Mouse (Mus musculus): ENCODE data around the gene Camta1. TPM values are rescaled to one million over a fixed set of nuclear protein-coding genes. Genes with fewer than 3 reads are reported as not detected.

The Camta1 gene
- total RNA-seq, 2 experiments from 2014 or later = 234 to 244 TPM

DNA sequence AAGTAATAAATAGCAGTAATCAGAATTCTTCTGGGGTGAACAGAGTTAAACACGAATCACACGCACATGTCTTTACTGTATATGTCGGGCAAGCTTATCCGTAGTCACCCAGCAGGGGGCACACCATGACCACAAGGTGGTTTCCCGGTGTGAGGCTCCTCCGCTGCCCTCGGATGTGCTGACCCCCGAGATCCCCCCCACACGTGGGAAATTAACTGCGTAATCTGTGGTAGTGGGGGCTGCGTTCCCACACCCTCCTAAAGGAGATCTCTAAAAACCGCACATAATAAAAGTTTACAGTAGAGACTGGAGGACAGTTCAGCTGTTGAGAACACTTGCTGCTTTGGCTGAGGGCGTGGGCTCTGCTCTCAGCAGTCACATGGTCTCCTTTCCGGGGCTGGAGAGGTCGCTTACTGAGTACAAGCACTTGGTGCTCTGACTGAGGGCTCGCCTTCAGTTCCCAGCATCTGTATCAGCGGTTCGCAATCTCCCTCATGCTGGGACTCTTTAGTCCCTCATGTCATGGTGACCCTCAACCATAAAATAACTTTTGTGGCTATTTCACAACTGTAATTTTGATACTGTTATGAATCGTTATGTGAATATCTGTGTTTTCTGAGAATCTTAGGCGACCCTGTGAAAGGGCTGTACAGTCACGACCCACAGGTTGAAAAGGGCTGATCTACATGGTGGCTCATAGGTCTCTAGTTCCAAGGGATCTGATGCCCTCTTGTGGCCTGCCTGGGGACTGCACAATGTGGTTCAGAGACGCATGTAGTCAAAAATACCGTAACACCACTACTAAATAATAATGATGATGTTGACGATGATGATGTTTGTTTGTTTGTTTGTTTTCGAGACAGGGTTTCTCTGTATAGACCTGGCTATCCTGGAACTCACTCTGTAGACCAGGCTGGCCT is 896.8 kb downstream of the Camta1 start:
- intact Hi-C loops (cut with DNase I) = loop anchor here (5.0 kb wide), 2 partner anchors 48 to 177 kb away; no protein-coding TSS in a partner anchor
- DNase-seq (ENCODE audit: low spot score) = peak; percentile 26

DNA sequence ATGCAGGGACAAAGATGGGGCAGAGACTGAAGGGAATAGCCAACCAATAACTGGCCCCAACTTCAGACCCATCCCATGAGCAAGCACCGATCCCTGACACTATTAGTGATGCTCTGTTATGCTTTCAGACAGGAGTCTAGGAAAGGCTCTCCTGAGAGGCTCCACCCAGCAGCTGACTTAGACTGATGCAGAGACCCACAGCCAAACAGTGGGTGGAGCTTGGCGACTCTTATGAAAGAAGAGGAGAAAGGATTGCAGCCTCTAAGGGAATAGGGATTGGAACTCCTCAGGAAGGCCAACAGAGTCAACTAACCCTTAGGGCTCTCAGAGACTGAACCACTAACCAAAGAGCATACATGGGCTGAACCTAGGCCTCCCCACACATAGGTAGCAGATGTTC is 898.0 kb downstream of the Camta1 start:
- DNase-seq (ENCODE audit: low spot score) = no peak
- intact Hi-C loops (cut with DNase I) = no loop called here

GRCm38 (mm10) chr4:150962231-150962630 is 899.4 kb downstream of the Camta1 start:
- intact Hi-C loops (cut with DNase I) = no loop called here
- no peak for DNase-seq (ENCODE audit: low spot score)

DNA sequence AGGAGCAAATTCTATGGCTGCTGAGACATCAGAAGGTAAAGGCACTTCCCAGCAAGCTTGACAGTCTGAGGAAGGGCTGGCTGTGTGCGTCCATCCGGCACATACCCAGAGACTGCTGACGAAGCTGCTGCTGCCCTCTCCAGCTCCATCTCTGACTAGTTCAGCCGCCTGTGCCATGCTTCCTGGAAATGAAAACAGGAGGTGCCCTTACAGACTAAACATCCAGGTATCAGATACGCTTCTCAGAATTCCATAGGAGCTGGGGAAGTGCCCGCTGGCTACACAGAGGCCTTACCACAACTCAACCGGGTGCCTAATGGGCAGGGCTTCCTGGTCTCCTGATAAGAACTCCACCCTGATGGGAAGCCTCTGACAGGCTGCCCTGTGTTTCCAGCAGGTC is 903.1 kb downstream of the Camta1 start:
- intact Hi-C loops (cut with DNase I) = no loop called here
- no peak for DNase-seq (ENCODE audit: low spot score)

DNA sequence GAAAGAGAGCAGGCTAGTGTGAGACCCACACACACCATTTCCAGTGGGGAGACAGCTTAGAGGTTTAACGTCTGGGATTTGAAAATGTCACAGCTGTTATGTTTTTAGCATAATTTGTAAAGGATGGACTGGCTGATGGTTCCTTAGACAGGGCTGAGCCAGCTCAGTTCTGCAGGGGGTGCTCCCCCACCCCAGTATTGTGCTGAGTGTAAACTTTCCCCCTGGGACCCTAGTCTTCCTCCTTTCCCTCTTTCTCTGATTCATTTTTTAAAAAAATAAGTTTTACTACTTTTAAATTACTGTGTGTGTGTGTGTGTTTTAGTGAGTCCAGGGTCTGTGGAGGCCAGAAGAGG is 904.6 kb downstream of the Camta1 start:
- DNase-seq (ENCODE audit: low spot score) = no peak
- intact Hi-C loops (cut with DNase I) = no loop called here

DNA sequence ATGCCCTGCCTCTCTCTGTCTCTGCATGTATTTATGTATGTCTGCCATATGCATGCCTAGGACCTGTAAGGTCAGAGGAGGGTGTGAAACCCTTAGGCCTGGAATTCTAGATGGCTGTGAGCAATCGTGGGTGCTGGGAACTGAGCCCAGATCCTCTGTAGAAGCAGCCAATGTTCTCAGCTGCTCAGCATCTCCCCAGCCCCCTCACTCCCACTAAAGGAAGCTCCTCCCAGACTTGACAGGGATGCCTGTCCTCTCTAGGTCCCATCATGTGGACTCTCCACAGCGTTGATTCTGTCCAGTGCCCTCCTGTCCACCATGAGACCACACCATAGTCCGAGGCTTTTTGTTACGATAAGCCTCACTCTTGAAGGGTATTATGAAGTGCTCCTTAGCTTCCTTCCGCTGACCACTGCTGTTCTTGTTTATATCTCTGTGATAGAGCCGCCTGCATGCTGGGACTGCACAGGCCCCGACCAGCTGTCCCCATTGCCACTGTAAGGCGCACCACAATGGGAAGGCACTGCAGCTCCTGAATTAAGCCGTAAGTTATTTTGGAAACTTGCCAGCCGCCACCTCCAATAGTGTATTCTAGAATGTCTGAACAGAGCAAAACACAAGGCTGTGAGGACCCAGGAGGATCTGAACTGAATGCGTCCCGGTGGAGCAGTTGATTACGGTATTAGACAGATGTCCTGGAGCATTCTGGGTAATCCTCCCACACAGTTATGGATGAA is 905.1 kb downstream of the Camta1 start:
- intact Hi-C loops (cut with DNase I) = no loop called here
- no peak for DNase-seq (ENCODE audit: low spot score)

DNA sequence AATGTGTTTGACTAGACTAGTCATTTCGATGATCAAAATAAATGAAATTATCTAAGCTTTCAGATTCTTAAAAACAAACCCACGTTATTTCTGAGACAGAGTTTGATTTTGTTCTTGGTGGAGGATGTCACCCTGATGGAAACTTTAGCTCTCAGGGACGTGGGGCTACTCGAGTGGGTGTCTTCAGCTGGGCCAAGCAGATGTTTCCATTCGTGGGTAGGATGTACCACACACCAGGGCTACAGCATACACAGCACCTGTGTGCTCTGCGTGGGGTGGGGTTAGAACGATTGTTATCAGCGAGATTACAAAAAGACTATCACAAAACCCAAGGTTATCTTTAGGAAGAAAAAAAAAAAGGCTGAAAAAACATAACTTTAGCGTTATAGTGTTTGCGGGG is 910.7 kb downstream of the Camta1 start:
- DNase-seq (ENCODE audit: low spot score) = no peak
- intact Hi-C loops (cut with DNase I) = no loop called here

DNA sequence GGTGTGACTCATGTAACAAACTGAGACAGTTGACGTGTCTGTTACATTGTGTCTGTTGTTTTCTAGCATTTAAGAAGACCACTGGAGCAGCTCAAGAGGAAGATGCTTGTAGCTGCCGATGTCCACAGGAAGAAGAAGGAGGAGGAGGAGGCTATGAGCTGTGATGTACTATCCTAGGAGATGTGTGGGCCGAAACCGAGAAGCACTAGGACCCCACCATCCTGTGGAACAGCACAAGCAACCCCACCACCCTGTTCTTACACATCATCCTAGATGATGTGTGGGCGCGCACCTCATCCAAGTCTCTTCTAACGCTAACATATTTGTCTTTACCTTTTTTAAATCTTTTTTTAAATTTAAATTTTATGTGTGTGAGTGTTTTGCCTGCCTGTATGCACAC is 917.0 kb downstream of the Camta1 start:
- no peak for DNase-seq (ENCODE audit: low spot score)
- intact Hi-C loops (cut with DNase I) = no loop called here

DNA sequence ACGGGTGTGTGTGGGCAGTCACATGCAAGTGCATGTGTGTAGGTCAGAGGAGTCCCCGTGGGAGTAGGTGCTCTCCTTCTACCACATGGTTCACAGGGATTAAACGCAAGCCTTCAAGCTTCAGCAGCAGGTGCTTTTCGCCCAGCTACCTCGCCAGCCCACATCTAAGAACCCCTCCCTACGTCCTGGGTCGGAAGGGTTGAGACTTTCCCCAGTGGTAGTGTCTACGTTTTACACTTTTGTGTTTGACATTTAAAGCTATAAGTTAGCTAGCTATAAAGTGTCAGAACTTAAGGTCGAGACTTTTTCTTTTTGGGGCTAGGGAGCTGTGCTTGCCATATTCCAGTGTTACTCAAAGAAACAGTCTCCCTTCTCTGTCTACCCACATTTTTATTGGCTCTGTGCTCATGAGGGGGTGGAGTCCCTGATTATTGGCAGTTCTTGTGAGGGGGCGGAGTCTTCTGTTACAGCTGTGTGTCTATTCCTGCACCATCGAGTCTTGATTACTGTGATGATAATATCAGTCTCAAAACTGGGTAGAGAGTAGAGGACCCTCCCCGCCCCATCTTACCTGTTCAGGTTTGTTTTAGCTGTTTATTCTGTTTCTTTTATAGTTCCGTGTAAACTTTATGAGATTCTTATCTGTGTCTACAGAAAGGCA is 921.6 kb downstream of the Camta1 start:
- no peak for DNase-seq (ENCODE audit: low spot score)
- intact Hi-C loops (cut with DNase I) = no loop called here

DNA sequence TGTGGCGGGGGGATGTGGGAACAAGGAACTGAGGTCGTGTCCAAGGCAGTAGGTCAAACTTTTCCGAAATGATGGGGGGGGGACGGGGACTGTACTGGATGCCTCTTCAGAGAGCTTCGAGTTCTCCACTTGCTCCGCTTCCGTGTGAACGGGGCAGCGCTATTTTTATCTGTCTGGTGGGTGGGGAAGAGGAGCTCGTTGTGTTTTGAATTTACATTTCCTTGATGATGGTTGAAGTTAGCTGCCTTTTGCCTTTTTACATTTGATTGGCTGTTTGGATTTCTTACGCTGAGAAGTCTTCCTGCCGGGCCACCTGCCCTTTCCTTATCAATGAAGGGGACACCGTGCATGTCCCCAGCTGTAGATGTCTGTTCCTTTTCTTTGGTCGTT is 923.6 kb downstream of the Camta1 start:
- DNase-seq (ENCODE audit: low spot score) = no peak
- intact Hi-C loops (cut with DNase I) = no loop called here

DNA sequence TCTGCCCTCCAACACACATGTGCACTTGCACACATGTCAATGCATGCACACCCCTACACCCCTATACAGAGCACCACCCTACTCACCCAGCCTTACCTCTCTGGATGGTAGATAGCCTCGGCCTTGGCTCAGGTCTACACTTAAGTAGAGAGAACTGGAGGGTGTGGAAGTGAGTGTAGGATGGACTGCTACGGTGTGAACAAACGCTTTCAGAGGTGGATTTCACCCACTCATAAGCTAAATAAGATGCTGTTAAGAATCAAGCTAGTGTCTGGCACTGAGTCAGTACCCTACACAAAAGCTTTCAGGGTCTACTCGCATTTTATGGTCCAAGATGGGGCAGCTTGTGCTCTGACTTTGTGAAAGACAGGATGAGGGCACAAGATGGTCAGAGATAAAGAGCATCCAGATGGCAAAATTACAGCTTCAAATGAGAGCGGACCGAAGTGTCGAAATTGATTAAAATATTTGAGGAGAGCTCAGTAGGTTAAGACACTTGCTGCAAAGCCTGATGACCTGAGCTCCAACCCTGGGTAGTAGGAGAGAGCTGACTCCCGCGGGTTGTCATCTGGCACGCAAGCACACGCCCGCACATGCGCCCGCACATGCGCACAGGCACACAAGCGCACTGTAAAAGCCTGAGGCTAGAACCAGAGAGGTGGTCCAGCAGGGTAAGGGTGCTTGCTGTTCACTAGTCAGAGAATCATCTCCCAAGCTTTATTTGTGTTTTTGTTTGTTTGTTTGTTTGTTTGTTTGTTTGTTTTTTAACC is 924.2 kb downstream of the Camta1 start:
- intact Hi-C loops (cut with DNase I) = no loop called here
- no peak for DNase-seq (ENCODE audit: low spot score)

DNA sequence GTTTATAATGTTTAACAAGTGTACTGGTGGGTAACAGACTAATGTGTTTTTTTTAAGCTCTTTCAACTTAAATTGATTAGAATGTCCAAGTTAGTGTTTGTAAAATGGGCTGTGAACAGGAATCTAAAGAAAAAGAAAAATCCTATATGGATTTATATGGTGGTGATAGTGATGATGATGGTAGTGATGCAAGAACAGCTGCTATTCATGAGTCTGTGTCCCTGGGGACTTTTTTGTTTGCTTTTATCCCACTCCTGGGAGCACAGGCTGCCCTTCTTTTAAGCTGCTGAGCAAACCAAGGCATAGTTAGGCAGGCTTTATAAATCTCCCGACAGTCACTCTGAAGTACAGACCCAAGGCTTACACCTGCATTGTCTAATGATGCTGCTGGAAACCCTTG is 928.2 kb downstream of the Camta1 start:
- intact Hi-C loops (cut with DNase I) = no loop called here
- DNase-seq (ENCODE audit: low spot score) = no peak

DNA sequence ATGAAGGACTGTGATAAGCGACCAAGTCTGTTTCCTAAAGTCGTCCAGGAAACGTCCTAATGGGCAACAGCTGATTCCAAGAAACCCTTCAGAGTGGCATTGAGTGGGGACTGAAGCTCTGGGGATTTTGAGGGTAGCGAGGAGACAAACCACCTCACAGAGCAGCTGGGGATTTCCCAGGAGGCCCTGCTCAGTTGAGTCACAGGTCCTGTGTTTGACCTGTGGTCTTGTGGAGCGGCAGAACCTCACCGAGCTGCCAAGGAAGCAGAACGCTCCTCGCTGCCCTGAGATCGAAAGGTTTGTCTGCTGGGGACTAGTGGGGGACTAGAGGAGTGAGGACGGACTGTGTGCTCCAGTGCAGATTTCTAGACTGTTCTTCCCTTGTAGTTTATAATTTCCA is 933.9 kb downstream of the Camta1 start:
- intact Hi-C loops (cut with DNase I) = no loop called here

DNA sequence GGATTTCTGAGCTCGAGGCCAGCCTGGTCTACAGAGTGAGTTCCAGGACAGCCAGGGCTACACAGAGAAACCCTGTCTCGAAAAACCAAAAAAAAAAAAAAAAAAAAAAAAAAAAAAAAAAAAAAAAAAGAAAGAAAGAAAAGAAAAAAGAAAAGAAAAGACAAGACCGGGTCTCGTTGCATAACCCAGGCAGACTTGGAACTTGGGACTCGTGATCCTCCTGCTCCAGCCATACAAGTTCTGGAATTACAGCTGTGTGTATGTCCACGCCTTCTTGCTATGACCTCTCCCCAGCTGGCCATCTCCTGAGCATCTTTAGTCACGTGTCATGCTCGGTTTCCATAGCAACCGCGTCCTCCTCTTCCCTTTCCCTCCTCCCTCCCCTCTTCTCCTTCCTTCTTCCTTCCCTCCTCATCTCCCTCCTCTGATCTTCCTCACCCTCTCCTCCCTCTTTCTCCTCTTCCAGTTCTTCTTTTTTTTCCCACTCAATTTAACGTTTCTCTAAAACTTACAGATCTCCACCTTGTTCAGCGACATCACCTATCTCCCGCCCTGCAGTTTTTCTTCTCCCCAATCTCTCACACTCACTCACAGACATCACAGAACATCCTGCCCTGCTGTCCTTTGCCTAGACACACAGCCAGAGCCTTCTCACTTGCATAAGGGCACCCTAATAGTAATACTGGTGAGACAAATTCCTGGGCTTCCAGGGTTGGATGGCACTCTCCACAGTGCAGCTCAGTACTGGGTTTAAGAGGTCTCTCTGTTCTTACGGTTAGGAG is 934.6 kb downstream of the Camta1 start:
- intact Hi-C loops (cut with DNase I) = no loop called here
- DNase-seq (ENCODE audit: low spot score) = no peak

More for the DNA sequence above, 933.9 kb downstream of the Camta1 start:
- no peak for DNase-seq (ENCODE audit: low spot score)

- DNase-seq (ENCODE audit: low spot score) = no peak
- intact Hi-C loops (cut with DNase I) = no loop called here
Measured at GRCm38 (mm10) chr4:150925923-150926322, 935.8 kb downstream of the Camta1 start.

DNA sequence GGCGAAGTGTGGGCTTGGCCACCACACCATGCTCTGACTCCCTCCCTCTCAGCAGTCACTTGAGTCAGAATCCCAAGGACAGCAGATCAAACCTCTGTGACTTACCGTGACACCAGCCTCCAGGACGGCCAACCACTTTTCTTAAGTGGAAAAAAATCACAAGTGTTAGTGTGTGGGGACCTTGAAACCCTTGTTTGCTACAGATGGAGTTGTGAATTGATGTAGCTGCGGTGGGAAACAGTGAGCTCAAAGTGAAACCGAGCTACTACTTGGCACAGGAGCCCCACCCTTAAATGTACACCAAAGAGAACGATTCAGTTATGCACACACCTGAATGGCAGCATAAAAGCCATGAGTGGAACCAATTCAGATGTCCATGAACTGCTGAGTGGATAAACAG is 936.7 kb downstream of the Camta1 start:
- DNase-seq (ENCODE audit: low spot score) = no peak
- intact Hi-C loops (cut with DNase I) = no loop called here

DNA sequence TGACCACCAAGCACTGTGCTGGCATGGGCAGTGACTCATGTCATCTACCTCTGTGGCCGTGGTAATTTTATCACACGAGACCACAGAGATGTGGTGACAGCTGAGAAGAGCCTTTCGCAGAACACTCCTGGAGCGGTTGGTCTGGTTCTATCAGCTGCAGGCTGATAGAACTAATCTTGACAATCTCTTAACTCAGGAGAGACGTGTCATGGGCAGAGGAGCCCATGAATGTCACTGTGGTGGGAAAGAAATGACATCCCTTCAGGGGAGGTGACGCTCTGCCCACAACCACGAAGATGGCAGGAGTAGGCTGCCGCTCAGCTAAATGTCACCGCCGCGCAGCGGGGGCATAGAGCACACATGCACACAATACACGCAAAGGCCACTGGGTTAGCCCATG is 937.4 kb downstream of the Camta1 start:
- intact Hi-C loops (cut with DNase I) = no loop called here
- no peak for DNase-seq (ENCODE audit: low spot score)

GRCm38 (mm10) chr4:150921206-150921605 is 940.5 kb downstream of the Camta1 start:
- no peak for DNase-seq (ENCODE audit: low spot score)
- intact Hi-C loops (cut with DNase I) = no loop called here

DNA sequence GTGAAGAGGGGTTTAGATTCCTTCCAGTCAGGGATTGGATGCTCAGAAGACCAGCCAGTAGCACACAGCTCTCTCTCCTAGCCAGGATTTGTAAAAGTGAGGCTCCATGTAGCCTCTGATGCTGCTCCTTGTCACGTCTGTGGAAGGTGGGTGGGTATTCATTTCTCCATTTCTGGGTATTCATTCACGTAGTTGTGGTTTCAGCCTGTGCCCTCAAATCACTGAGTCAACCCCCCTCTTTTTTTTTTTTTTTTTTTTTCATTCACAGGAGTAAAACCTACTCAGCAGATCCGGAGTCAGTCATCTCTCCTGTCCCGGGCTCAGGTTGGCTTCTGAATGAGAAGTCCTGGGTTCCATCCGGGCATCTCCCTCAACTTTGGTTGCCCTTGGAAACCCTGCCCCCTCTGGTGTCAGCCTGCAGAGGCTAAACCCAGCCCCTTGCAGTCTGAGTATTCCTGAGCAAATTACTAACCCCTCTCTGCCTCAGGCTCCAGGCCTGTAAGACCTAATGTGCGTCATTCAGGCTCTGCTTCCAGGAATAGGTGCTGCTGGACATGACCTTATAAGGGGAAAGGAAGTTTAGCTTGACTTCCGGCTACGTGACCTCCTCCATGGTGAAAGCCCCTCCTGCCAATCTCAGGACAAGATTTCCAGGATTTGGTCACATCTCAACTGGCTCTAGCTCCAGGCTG is 944.2 kb downstream of the Camta1 start:
- intact Hi-C loops (cut with DNase I) = loop anchor here (5.0 kb wide), 1 partner anchor 50 kb away; no protein-coding TSS in a partner anchor

More for the DNA sequence above, 944.2 kb downstream of the Camta1 start:
- no peak for DNase-seq (ENCODE audit: low spot score)
